Mouse (Mus musculus): ENCODE data around the gene Tcf7l1. TPM values are rescaled to one million over a fixed set of nuclear protein-coding genes. Genes with fewer than 3 reads are reported as not detected.
A peak's percentile ranks its signal among the peaks of the same experiment; 100 is the strongest.

Tcf7l1 gene
- polyA plus RNA-seq, 1 experiment from 2014 or later = 7.8 TPM

GRCm38 (mm10) chr6:72824971-72825737, 36.1 kb upstream of the Tcf7l1 start:
- H3K9me3 ChIP-seq (ENCODE audit: control insufficient read depth, low read length) = no peaks in the 10 kb centered on the region
- H3K4me3 ChIP-seq (replicated peaks; ENCODE audit: low read depth, low read length) = peak overlapping the region; percentile 22
- DNase-seq (peak; percentile 62), ATAC-seq (ENCODE audit: low FRiP score, low TSS enrichment) (peak; percentile 85)
- peaks cover 9% of the 10 kb centered on the region; the same call in 1 of the 2 replicates for H3K4me1 ChIP-seq (ENCODE audit: control insufficient read depth, insufficient read depth, low read length)
- H3K27ac ChIP-seq (replicated peaks; ENCODE audit: low read depth, low read length) = no peak overlapping the region; the same call in 1 of the 2 replicates
- no peaks in the 10 kb centered on the region for H3K36me3 ChIP-seq (ENCODE audit: control insufficient read depth, insufficient read depth, low read length)
- H3K9ac ChIP-seq (replicated peaks; ENCODE audit: low read length) = peak overlapping the region; percentile 39; the same call in 1 of the 2 replicates
- no peaks in the 10 kb centered on the region for H3K27me3 ChIP-seq (ENCODE audit: control insufficient read depth, insufficient read depth, low read length)
- 2% methylated on average over 26 of the region's 26 CpGs for WGBS
- peak overlapping the region; percentile 58 for H3K4me2 ChIP-seq (ENCODE audit: low read length)

GRCm38 (mm10) chr6:72813456-72813855, 24.4 kb upstream of the Tcf7l1 start:
- H3K36me3 ChIP-seq (ENCODE audit: control insufficient read depth, insufficient read depth, low read length) = no peaks in the 10 kb centered on the region
- no peak overlapping the region for H3K4me2 ChIP-seq (ENCODE audit: low read length)
- H3K27me3 ChIP-seq (ENCODE audit: control insufficient read depth, insufficient read depth, low read length) = no peaks in the 10 kb centered on the region
- H3K4me3 ChIP-seq (replicated peaks; ENCODE audit: low read depth, low read length) = no peak overlapping the region
- no peak for ATAC-seq (ENCODE audit: low FRiP score, low TSS enrichment)
- H3K4me1 ChIP-seq (ENCODE audit: control insufficient read depth, insufficient read depth, low read length) = no peaks in the 10 kb centered on the region
- no peak for DNase-seq
- no peaks in the 10 kb centered on the region for H3K9me3 ChIP-seq (ENCODE audit: control insufficient read depth, low read length)
- H3K27ac ChIP-seq (replicated peaks; ENCODE audit: low read depth, low read length) = no peak overlapping the region
- no peak overlapping the region for H3K9ac ChIP-seq (replicated peaks; ENCODE audit: low read length)
- WGBS = 77% methylated on average over 9 of the region's 9 CpGs

- ATAC-seq (ENCODE audit: low FRiP score, low TSS enrichment) (no peak), DNase-seq (no peak)
- no peak overlapping the region for H3K9ac ChIP-seq (replicated peaks; ENCODE audit: low read length)
- 71% methylated on average over 7 of the region's 7 CpGs for WGBS
- no peak overlapping the region for H3K4me3 ChIP-seq (replicated peaks; ENCODE audit: low read depth, low read length)
- H3K36me3 ChIP-seq (ENCODE audit: control insufficient read depth, insufficient read depth, low read length) = no peaks in the 10 kb centered on the region
- no peaks in the 10 kb centered on the region for H3K27me3 ChIP-seq (ENCODE audit: control insufficient read depth, insufficient read depth, low read length)
- no peak overlapping the region for H3K4me2 ChIP-seq (ENCODE audit: low read length)
- H3K4me1 ChIP-seq (ENCODE audit: control insufficient read depth, insufficient read depth, low read length) = no peaks in the 10 kb centered on the region
- H3K27ac ChIP-seq (replicated peaks; ENCODE audit: low read depth, low read length) = no peak overlapping the region
- H3K9me3 ChIP-seq (ENCODE audit: control insufficient read depth, low read length) = no peaks in the 10 kb centered on the region
Measured at GRCm38 (mm10) chr6:72810248-72810647, 21.2 kb upstream of the Tcf7l1 start.

GRCm38 (mm10) chr6:72809522-72810149, 20.6 kb upstream of the Tcf7l1 start:
- Histone ChIP-seq H3K9ac (replicated peaks; ENCODE audit: low read length) (no peak overlapping the region), H3K4me2 (ENCODE audit: low read length) (no peak overlapping the region), H3K4me1 (ENCODE audit: control insufficient read depth, insufficient read depth, low read length) (no peaks in the 10 kb centered on the region), H3K36me3 (ENCODE audit: control insufficient read depth, insufficient read depth, low read length) (no peaks in the 10 kb centered on the region), H3K27me3 (ENCODE audit: control insufficient read depth, insufficient read depth, low read length) (no peaks in the 10 kb centered on the region), H3K9me3 (ENCODE audit: control insufficient read depth, low read length) (no peaks in the 10 kb centered on the region), H3K4me3 (replicated peaks; ENCODE audit: low read depth, low read length) (no peak overlapping the region), H3K27ac (replicated peaks; ENCODE audit: low read depth, low read length) (no peak overlapping the region)
- WGBS = 80% methylated on average over 4 of the region's 4 CpGs
- DNase-seq (no peak), ATAC-seq (ENCODE audit: low FRiP score, low TSS enrichment) (no peak)

GRCm38 (mm10) chr6:72808342-72808741, 19.3 kb upstream of the Tcf7l1 start:
- no peaks in the 10 kb centered on the region for H3K27me3 ChIP-seq (ENCODE audit: control insufficient read depth, insufficient read depth, low read length)
- H3K9me3 ChIP-seq (ENCODE audit: control insufficient read depth, low read length) = no peaks in the 10 kb centered on the region
- H3K36me3 ChIP-seq (ENCODE audit: control insufficient read depth, insufficient read depth, low read length) = no peaks in the 10 kb centered on the region
- no peak for DNase-seq
- no peaks in the 10 kb centered on the region for H3K4me1 ChIP-seq (ENCODE audit: control insufficient read depth, insufficient read depth, low read length)
- no peak overlapping the region for H3K4me3 ChIP-seq (replicated peaks; ENCODE audit: low read depth, low read length)
- no peak for ATAC-seq (ENCODE audit: low FRiP score, low TSS enrichment)
- H3K4me2 ChIP-seq (ENCODE audit: low read length) = no peak overlapping the region
- H3K9ac ChIP-seq (replicated peaks; ENCODE audit: low read length) = no peak overlapping the region
- 76% methylated on average over 3 of the region's 3 CpGs for WGBS
- H3K27ac ChIP-seq (replicated peaks; ENCODE audit: low read depth, low read length) = no peak overlapping the region

- no peak overlapping the region for H3K27ac ChIP-seq (replicated peaks; ENCODE audit: low read depth, low read length)
- ATAC-seq (ENCODE audit: low FRiP score, low TSS enrichment) (no peak), DNase-seq (no peak)
- no peak overlapping the region for H3K9ac ChIP-seq (replicated peaks; ENCODE audit: low read length)
- no peaks in the 10 kb centered on the region for H3K27me3 ChIP-seq (ENCODE audit: control insufficient read depth, insufficient read depth, low read length)
- no peak overlapping the region for H3K4me3 ChIP-seq (replicated peaks; ENCODE audit: low read depth, low read length)
- no peaks in the 10 kb centered on the region for H3K9me3 ChIP-seq (ENCODE audit: control insufficient read depth, low read length)
- 92% methylated on average over 6 of the region's 6 CpGs for whole genome bisulfite sequencing
- no peaks in the 10 kb centered on the region for H3K36me3 ChIP-seq (ENCODE audit: control insufficient read depth, insufficient read depth, low read length)
- H3K4me1 ChIP-seq (ENCODE audit: control insufficient read depth, insufficient read depth, low read length) = no peaks in the 10 kb centered on the region
- no peak overlapping the region for H3K4me2 ChIP-seq (ENCODE audit: low read length)
Measured at GRCm38 (mm10) chr6:72803669-72804068, 14.6 kb upstream of the Tcf7l1 start.

GRCm38 (mm10) chr6:72802119-72802518, 13.1 kb upstream of the Tcf7l1 start:
- Histone ChIP-seq H3K36me3 (ENCODE audit: control insufficient read depth, insufficient read depth, low read length) (no peaks in the 10 kb centered on the region), H3K9me3 (ENCODE audit: control insufficient read depth, low read length) (no peaks in the 10 kb centered on the region), H3K27me3 (ENCODE audit: control insufficient read depth, insufficient read depth, low read length) (no peaks in the 10 kb centered on the region), H3K4me2 (ENCODE audit: low read length) (no peak overlapping the region), H3K4me1 (ENCODE audit: control insufficient read depth, insufficient read depth, low read length) (no peaks in the 10 kb centered on the region), H3K27ac (replicated peaks; ENCODE audit: low read depth, low read length) (no peak overlapping the region), H3K9ac (replicated peaks; ENCODE audit: low read length) (no peak overlapping the region), H3K4me3 (replicated peaks; ENCODE audit: low read depth, low read length) (no peak overlapping the region)
- WGBS = 87% methylated on average over 6 of the region's 6 CpGs
- ATAC-seq (ENCODE audit: low FRiP score, low TSS enrichment) = no peak
- no peak for DNase-seq

- no peak overlapping the region for H3K9ac ChIP-seq (replicated peaks; ENCODE audit: low read length)
- no peaks in the 10 kb centered on the region for H3K9me3 ChIP-seq (ENCODE audit: control insufficient read depth, low read length)
- H3K36me3 ChIP-seq (ENCODE audit: control insufficient read depth, insufficient read depth, low read length) = no peaks in the 10 kb centered on the region
- no peak overlapping the region for H3K4me3 ChIP-seq (replicated peaks; ENCODE audit: low read depth, low read length)
- no peak overlapping the region for H3K4me2 ChIP-seq (ENCODE audit: low read length)
- ATAC-seq (ENCODE audit: low FRiP score, low TSS enrichment) = no peak
- no peaks in the 10 kb centered on the region for H3K27me3 ChIP-seq (ENCODE audit: control insufficient read depth, insufficient read depth, low read length)
- H3K27ac ChIP-seq (replicated peaks; ENCODE audit: low read depth, low read length) = no peak overlapping the region
- 52% methylated on average over 2 of the region's 2 CpGs for WGBS
- DNase-seq = no peak
- no peaks in the 10 kb centered on the region for H3K4me1 ChIP-seq (ENCODE audit: control insufficient read depth, insufficient read depth, low read length)
Measured at GRCm38 (mm10) chr6:72800641-72801040, 11.6 kb upstream of the Tcf7l1 start.

GRCm38 (mm10) chr6:72797763-72798162, 8.7 kb upstream of the Tcf7l1 start:
- Histone ChIP-seq H3K27me3 (ENCODE audit: control insufficient read depth, insufficient read depth, low read length) (no peaks in the 10 kb centered on the region), H3K9me3 (ENCODE audit: control insufficient read depth, low read length) (no peaks in the 10 kb centered on the region), H3K36me3 (ENCODE audit: control insufficient read depth, insufficient read depth, low read length) (no peaks in the 10 kb centered on the region), H3K27ac (replicated peaks; ENCODE audit: low read depth, low read length) (no peak overlapping the region), H3K4me3 (replicated peaks; ENCODE audit: low read depth, low read length) (no peak overlapping the region), H3K9ac (replicated peaks; ENCODE audit: low read length) (no peak overlapping the region), H3K4me1 (ENCODE audit: control insufficient read depth, insufficient read depth, low read length) (no peaks in the 10 kb centered on the region), H3K4me2 (ENCODE audit: low read length) (no peak overlapping the region)
- ATAC-seq (ENCODE audit: low FRiP score, low TSS enrichment) (no peak), DNase-seq (no peak)

All from midbrain, embryonic 14.5 days (tissue).